Mouse (Mus musculus) G1E (cell line): ENCODE measurements around the gene Kctd15.

Experiments
- CTCF ChIP-seq: IDR thresholded peaks from 2 replicates; pipeline ENCODE4 v1.5.1; 2012; ENCODE audit warnings: low read depth, low read length, inconsistent platforms, mixed read lengths
- GATA1 ChIP-seq: IDR thresholded peaks from 2 replicates; pipeline ENCODE4 v1.6.1; 2012; ENCODE audit warnings: borderline replicate concordance, low read length, inconsistent platforms, mixed read lengths
- TAL1 ChIP-seq: conservative IDR thresholded peaks from 2 replicates; pipeline ENCODE4 v1.6.1; 2012; ENCODE audit warnings: low read depth, low read length, inconsistent platforms, mixed read lengths

DNA sequence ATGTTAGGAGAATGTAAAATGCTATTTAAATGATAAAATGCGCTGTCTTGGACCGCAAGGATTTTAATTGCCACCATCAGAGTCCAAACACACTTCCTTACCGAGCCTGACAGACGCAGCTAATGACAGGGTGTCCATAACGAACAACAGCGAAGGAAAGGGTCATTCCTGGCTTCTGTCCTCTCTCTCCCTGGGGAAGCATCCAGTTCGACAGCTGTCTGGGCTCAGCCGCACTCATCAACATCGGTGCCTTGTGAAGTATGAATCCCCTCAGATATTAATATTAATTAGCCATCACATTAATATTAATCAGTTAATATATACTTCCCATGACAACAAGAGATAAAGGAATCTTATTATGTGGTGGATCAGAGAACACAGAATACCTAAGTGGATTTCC is 38.4 kb upstream of the Kctd15 start:
- TF ChIP-seq CTCF (no peak), GATA1 (no peak), TAL1 (no peak)
